Mouse (Mus musculus): Measurements from ENCODE around the gene Ptpn21. TPM values are rescaled to one million over a fixed set of nuclear protein-coding genes. Genes with fewer than 3 reads are reported as not detected.

Ptpn21 gene
- polyA plus RNA-seq, 1 experiment from 2014 or later: 9.0 TPM

- no peaks in the 10 kb centered on the region for H3K9me3 ChIP-seq
- no peak overlapping the region for H3K4me2 ChIP-seq
- no peaks in the 10 kb centered on the region for H3K36me3 ChIP-seq
- 52% methylated on average over 3 of the region's 3 CpGs for WGBS
- no peak for ATAC-seq (ENCODE audit: extremely low read depth, insufficient number of reproducible peaks, low FRiP score, low TSS enrichment)
- no peaks in the 10 kb centered on the region; the same call in 1 of the 2 replicates for H3K27me3 ChIP-seq (replicated peaks)
- no peak overlapping the region for H3K4me3 ChIP-seq
- H3K27ac ChIP-seq (replicated peaks): peak overlapping the region; percentile 79
- peaks cover 31% of the 10 kb centered on the region for H3K4me1 ChIP-seq
- no peak overlapping the region for H3K9ac ChIP-seq
Measured at GRCm38 (mm10) chr12:98741011-98741501, 3.9 kb upstream of the Ptpn21 start.

GRCm38 (mm10) chr12:98737801-98738350, 671 bp upstream of the Ptpn21 start:
- Histone ChIP-seq H3K4me2 (peak overlapping the region; percentile 95), H3K4me1 (peaks cover 50% of the 10 kb centered on the region), H3K4me3 (peak overlapping the region; percentile 88), H3K9me3 (no peaks in the 10 kb centered on the region), H3K27me3 (replicated peaks) (no peaks in the 10 kb centered on the region; the same call in 1 of the 2 replicates), H3K36me3 (no peaks in the 10 kb centered on the region), H3K9ac (peak overlapping the region; percentile 97), H3K27ac (replicated peaks) (peak overlapping the region; percentile 97)
- 0 out of 2 replicates have a peak, but pooled peaks have one; percentile 14 for ATAC-seq (ENCODE audit: extremely low read depth, insufficient number of reproducible peaks, low FRiP score, low TSS enrichment)
- WGBS: 7% methylated on average over 7 of the region's 7 CpGs

GRCm38 (mm10) chr12:98734880-98735801, 2.1 kb downstream of the Ptpn21 start:
- Histone ChIP-seq H3K4me3 (peak overlapping the region; percentile 81), H3K4me1 (peaks cover 37% of the 10 kb centered on the region), H3K27me3 (replicated peaks) (no peaks in the 10 kb centered on the region; the same call in 1 of the 2 replicates), H3K4me2 (peak overlapping the region; percentile 95), H3K36me3 (peaks cover 19% of the 10 kb centered on the region), H3K9ac (peak overlapping the region; percentile 91), H3K9me3 (no peaks in the 10 kb centered on the region), H3K27ac (replicated peaks) (peak overlapping the region; percentile 60)
- ATAC-seq (ENCODE audit: extremely low read depth, insufficient number of reproducible peaks, low FRiP score, low TSS enrichment): no peak
- 10% methylated on average over 22 of the region's 22 CpGs for WGBS

- Histone ChIP-seq H3K27me3 (replicated peaks) (no peaks in the 10 kb centered on the region; the same call in 1 of the 2 replicates), H3K9me3 (no peaks in the 10 kb centered on the region), H3K27ac (replicated peaks) (peak overlapping the region; percentile 60), H3K4me1 (peaks cover 37% of the 10 kb centered on the region), H3K4me2 (peak overlapping the region; percentile 95), H3K9ac (peak overlapping the region; percentile 91), H3K4me3 (peak overlapping the region; percentile 81), H3K36me3 (peaks cover 25% of the 10 kb centered on the region)
- no peak for ATAC-seq (ENCODE audit: extremely low read depth, insufficient number of reproducible peaks, low FRiP score, low TSS enrichment)
- 2% methylated on average over 30 of the region's 30 CpGs for WGBS
Measured at GRCm38 (mm10) chr12:98734246-98734879, 2.8 kb downstream of the Ptpn21 start.

DNA sequence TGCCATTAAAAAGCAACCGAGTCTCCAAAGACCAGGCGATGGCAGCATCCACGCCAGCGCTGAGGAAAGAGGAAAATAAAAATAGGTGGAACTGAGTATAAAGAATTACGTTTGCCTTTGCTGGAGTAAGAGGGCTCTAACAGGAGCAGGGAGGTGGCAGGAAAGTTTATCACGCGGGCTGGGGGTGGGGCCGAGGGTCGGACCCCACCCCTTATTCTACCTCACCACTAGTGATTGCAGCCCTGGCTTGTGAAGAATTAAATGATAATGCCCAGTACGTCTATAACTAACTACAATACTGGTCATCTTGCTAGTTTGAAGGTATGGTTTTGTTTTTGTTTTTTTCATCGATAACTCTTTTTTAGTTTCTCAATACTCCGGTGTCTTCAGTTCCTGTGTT, 3.4 kb downstream of the Ptpn21 start:
- Histone ChIP-seq H3K4me2 (peak overlapping the region; percentile 95), H3K9ac (peak overlapping the region; percentile 91), H3K27me3 (replicated peaks) (no peaks in the 10 kb centered on the region; the same call in 1 of the 2 replicates), H3K4me1 (peaks cover 37% of the 10 kb centered on the region), H3K9me3 (no peaks in the 10 kb centered on the region), H3K4me3 (peak overlapping the region; percentile 81), H3K27ac (replicated peaks) (no peak overlapping the region), H3K36me3 (peaks cover 30% of the 10 kb centered on the region)
- ATAC-seq (ENCODE audit: extremely low read depth, insufficient number of reproducible peaks, low FRiP score, low TSS enrichment): no peak
- WGBS: 17% methylated on average over 12 of the region's 12 CpGs

DNA sequence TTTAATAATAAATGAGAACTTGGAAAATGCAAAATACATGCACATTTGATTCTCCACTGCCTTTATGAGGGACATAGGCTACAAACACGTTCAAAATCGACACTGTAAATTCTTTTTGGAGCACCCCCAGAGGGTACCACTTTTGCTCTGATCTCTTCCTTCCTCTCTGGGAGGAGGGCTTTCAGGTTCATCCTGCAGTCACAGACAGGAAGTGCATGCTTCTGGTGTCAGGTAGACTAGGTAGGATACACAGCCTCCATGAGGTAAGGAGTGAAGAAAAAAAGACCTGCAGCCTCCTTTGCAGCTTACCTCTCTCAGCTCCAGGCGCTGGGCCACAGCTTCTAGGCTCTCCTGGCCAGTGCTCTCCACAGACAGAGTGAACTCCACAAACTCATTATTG, 4.0 kb downstream of the Ptpn21 start:
- peak overlapping the region; percentile 95 for H3K4me2 ChIP-seq
- H3K27me3 ChIP-seq (replicated peaks): no peaks in the 10 kb centered on the region
- no peak for ATAC-seq (ENCODE audit: extremely low read depth, insufficient number of reproducible peaks, low FRiP score, low TSS enrichment)
- H3K36me3 ChIP-seq: peaks cover 36% of the 10 kb centered on the region
- no peak overlapping the region for H3K27ac ChIP-seq (replicated peaks)
- 59% methylated on average over 3 of the region's 3 CpGs for WGBS
- H3K9ac ChIP-seq: 0 out of 2 replicates have a peak overlapping the region, but pooled peaks have one; percentile 91
- peaks cover 31% of the 10 kb centered on the region for H3K4me1 ChIP-seq
- H3K9me3 ChIP-seq: no peaks in the 10 kb centered on the region
- H3K4me3 ChIP-seq: peak overlapping the region; percentile 81

GRCm38 (mm10) chr12:98730682-98731081, 6.5 kb downstream of the Ptpn21 start:
- Histone ChIP-seq H3K27me3 (replicated peaks) (no peaks in the 10 kb centered on the region), H3K9me3 (no peaks in the 10 kb centered on the region), H3K4me3 (no peak overlapping the region), H3K4me1 (peaks cover 29% of the 10 kb centered on the region), H3K36me3 (peaks cover 36% of the 10 kb centered on the region), H3K27ac (replicated peaks) (no peak overlapping the region), H3K4me2 (no peak overlapping the region), H3K9ac (no peak overlapping the region)
- WGBS: 82% methylated on average over 11 of the region's 11 CpGs
- ATAC-seq (ENCODE audit: extremely low read depth, insufficient number of reproducible peaks, low FRiP score, low TSS enrichment): no peak

- WGBS: 48% methylated on average over 7 of the region's 7 CpGs
- no peak overlapping the region for H3K4me2 ChIP-seq
- no peak for ATAC-seq (ENCODE audit: extremely low read depth, insufficient number of reproducible peaks, low FRiP score, low TSS enrichment)
- peaks cover 8% of the 10 kb centered on the region for H3K4me1 ChIP-seq
- no peaks in the 10 kb centered on the region for H3K27me3 ChIP-seq (replicated peaks)
- no peak overlapping the region for H3K27ac ChIP-seq (replicated peaks)
- H3K4me3 ChIP-seq: no peak overlapping the region
- no peak overlapping the region for H3K9ac ChIP-seq
- H3K9me3 ChIP-seq: no peaks in the 10 kb centered on the region
- peaks cover 39% of the 10 kb centered on the region for H3K36me3 ChIP-seq
Measured at GRCm38 (mm10) chr12:98727186-98727585, 10.0 kb downstream of the Ptpn21 start.

GRCm38 (mm10) chr12:98726078-98726477, 11.1 kb downstream of the Ptpn21 start:
- ATAC-seq (ENCODE audit: extremely low read depth, insufficient number of reproducible peaks, low FRiP score, low TSS enrichment): no peak
- Histone ChIP-seq H3K9ac (no peak overlapping the region), H3K4me3 (no peak overlapping the region), H3K27ac (replicated peaks) (no peak overlapping the region), H3K4me1 (peaks cover 15% of the 10 kb centered on the region), H3K27me3 (replicated peaks) (no peaks in the 10 kb centered on the region), H3K9me3 (no peaks in the 10 kb centered on the region), H3K36me3 (peaks cover 31% of the 10 kb centered on the region), H3K4me2 (no peak overlapping the region)
- 83% methylated on average over 7 of the region's 7 CpGs for WGBS

- no peak for ATAC-seq (ENCODE audit: extremely low read depth, insufficient number of reproducible peaks, low FRiP score, low TSS enrichment)
- Histone ChIP-seq H3K4me3 (no peak overlapping the region), H3K27me3 (replicated peaks) (no peaks in the 10 kb centered on the region), H3K36me3 (peaks cover 21% of the 10 kb centered on the region), H3K27ac (replicated peaks) (no peak overlapping the region), H3K4me2 (no peak overlapping the region), H3K4me1 (peaks cover 26% of the 10 kb centered on the region), H3K9me3 (no peaks in the 10 kb centered on the region), H3K9ac (no peak overlapping the region)
- 54% methylated on average over 5 of the region's 5 CpGs for WGBS
Measured at GRCm38 (mm10) chr12:98724976-98725375, 12.2 kb downstream of the Ptpn21 start.

DNA sequence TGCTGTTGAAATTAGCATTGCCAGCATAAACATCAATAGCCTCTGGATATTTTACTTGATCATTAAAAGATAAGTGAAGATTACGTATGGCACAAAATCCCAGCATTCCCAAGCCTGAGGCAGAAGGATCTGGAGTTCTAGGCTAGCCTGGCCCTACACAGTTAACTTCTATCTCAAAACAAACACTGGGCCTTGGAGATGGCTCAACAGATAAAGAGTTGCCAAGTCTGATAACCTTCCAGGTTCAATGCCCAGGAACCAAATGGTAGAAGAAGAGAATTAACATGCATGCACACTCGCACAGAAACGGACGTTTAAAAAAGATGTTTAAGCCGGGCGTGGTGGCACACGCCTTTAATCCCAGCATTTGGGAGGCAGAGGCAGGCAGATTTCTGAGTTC, 13.0 kb downstream of the Ptpn21 start:
- Histone ChIP-seq H3K27ac (replicated peaks) (no peak overlapping the region), H3K9ac (no peak overlapping the region), H3K4me3 (no peak overlapping the region), H3K9me3 (no peaks in the 10 kb centered on the region), H3K27me3 (replicated peaks) (no peaks in the 10 kb centered on the region), H3K4me2 (no peak overlapping the region), H3K4me1 (peaks cover 28% of the 10 kb centered on the region), H3K36me3 (peaks cover 17% of the 10 kb centered on the region)
- ATAC-seq (ENCODE audit: extremely low read depth, insufficient number of reproducible peaks, low FRiP score, low TSS enrichment): no peak
- WGBS: 91% methylated on average over 7 of the region's 7 CpGs

Measured in heart, embryonic 13.5 days (tissue).